Comparison of ENCODE assay signal across 12 mouse cellular contexts in the genomic region with DNA sequence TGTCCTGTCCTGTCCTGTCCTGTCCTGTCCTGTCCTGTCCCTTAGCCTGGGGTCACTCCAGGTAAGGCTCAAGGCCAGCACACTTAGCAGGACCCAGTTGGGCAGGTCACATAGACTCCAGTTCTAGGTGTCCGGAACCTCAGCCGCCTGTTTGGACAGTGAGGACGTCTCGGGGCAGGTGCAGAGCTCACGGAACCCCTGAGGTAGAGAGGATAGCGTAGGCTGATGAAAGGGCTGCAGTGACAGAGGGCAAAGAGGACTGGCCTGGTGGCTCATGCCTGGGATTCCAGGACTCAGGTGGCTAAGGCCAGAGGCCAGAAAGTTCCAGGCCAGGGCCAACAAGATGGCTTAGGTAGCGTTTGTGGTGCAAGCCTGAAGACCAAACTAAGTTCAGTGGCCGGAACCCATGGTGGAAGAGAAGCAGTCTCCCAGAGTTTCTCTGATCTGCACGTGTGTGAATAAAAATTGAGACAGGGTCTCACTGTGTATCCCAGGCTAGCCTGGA. TPM values are rescaled to one million over a fixed set of nuclear protein-coding genes. Genes with fewer than 3 reads are reported as not detected.
DNase-seq lines count a peak whose midpoint lies in the region; ATAC-seq and TF ChIP-seq lines count a peak whose summit lies in the region.
"Had no signal": no experiment of that assay in that cellular context is flagged by ENCODE, and none has a peak within 500 bp of the region (broad histone marks: within the 10 kb centered on the region; RNA-seq: fewer than 3 reads in every experiment).

No protein-coding gene starts in this region.

- no peak overlapping the region for H3K4me3 ChIP-seq in kidney, embryonic 15.5 days (replicated peaks)
- no peak overlapping the region for H3K4me3 ChIP-seq in embryonic fibroblast, embryonic 13.5 days (ENCODE audit: insufficient read depth, low read length)
- H3K4me3 ChIP-seq in liver, embryonic 16.5 days (ENCODE audit: low read depth, low read length): no peak overlapping the region

- no peaks in the 10 kb centered on the region for H3K27me3 ChIP-seq in kidney, embryonic 15.5 days
- H3K27me3 ChIP-seq in liver, embryonic 16.5 days (ENCODE audit: control insufficient read depth, insufficient read depth, low read depth, low read length): no peaks in the 10 kb centered on the region

- H3K36me3 ChIP-seq in kidney, embryonic 15.5 days: no peaks in the 10 kb centered on the region
- no peaks in the 10 kb centered on the region for H3K36me3 ChIP-seq in liver, embryonic 16.5 days (ENCODE audit: control insufficient read depth, insufficient read depth)

- H3K4me1 ChIP-seq in kidney, embryonic 15.5 days: peaks cover 41% of the 10 kb centered on the region
- peaks cover 6% of the 10 kb centered on the region; the same call in 1 of the 2 replicates for H3K4me1 ChIP-seq in embryonic fibroblast, embryonic 13.5 days (ENCODE audit: control insufficient read depth, insufficient read depth, low read length)
- peaks cover 45% of the 10 kb centered on the region for H3K4me1 ChIP-seq in liver, embryonic 16.5 days (ENCODE audit: control insufficient read depth, low read depth, low read length)

- WGBS in kidney, embryonic 15.5 days: 88% methylated on average over 9 of the region's 9 CpGs
- WGBS in liver, embryonic 16.5 days (ENCODE audit: insufficient replicate concordance): 85% methylated on average over 9 of the region's 9 CpGs

- TF ChIP-seq POLR2A in embryonic fibroblast, embryonic 13.5 days (IDR thresholded peaks at IDR 0.05; ENCODE audit: low read depth, low read length): 0 out of 2 replicates have a peak, but pooled peaks have one; percentile 23

- DNase-seq in CD4-positive, CD25-positive, alpha-beta regulatory T cell, adult 2 months (ENCODE audit: low read depth, low spot score): peak; percentile 45
- DNase-seq in kidney, postnatal 25 days: no peak
- no peak for DNase-seq in right cerebral cortex, postnatal 10 days (ENCODE audit: low spot score in 2 of 2)
- DNase-seq in frontal cortex, postnatal 14 days (ENCODE audit: low spot score in 2 of 2): no peak
- DNase-seq: cerebellum, postnatal 10 days; heart, postnatal 10 days; kidney, postnatal 4 days; spleen, adult 18-20 months had no signal

- no peak overlapping the region for H3K4me2 ChIP-seq in kidney, embryonic 15.5 days
- peak overlapping the region; percentile 54; the same call in 1 of the 2 replicates for H3K4me2 ChIP-seq in liver, embryonic 16.5 days (ENCODE audit: low read depth, low read length)

- ATAC-seq in CD4-positive, CD25-positive, alpha-beta regulatory T cell, adult 4 months: no peak
- no peak for ATAC-seq in kidney, embryonic 15.5 days (replicated peaks; ENCODE audit: low FRiP score)
- no peak for ATAC-seq in liver, embryonic 16.5 days (ENCODE audit: low read depth)

- H3K9me3 ChIP-seq in kidney, embryonic 15.5 days (replicated peaks): no peaks in the 10 kb centered on the region
- H3K9me3 ChIP-seq in liver, embryonic 16.5 days (replicated peaks; ENCODE audit: control insufficient read depth, low read length): no peaks in the 10 kb centered on the region

- TF ChIP-seq CTCF in embryonic fibroblast, embryonic 13.5 days (IDR thresholded peaks at IDR 0.05; ENCODE audit: borderline replicate concordance, insufficient read depth, low read length): no peak

- 0 out of 2 replicates have a peak overlapping the region, but pooled peaks have one; percentile 20 for H3K27ac ChIP-seq in kidney, embryonic 15.5 days
- peak overlapping the region; percentile 25; the same call in 1 of the 2 replicates for H3K27ac ChIP-seq in embryonic fibroblast, embryonic 13.5 days (ENCODE audit: insufficient read depth, low read length)
- peak overlapping the region; percentile 60 for H3K27ac ChIP-seq in liver, embryonic 16.5 days (ENCODE audit: low read length)

- H3K9ac ChIP-seq in kidney, embryonic 15.5 days: no peak overlapping the region
- H3K9ac ChIP-seq in liver, embryonic 16.5 days (ENCODE audit: low read depth, low read length): peak overlapping the region; percentile 43

RNA-seq across cellular contexts. Expression of a gene that starts 24.7 kb away (rescaled TPM):
- over 10,000 TPM; 21,144 to 46,167 TPM for polyA plus RNA-seq in CD4-positive, CD25-positive, alpha-beta regulatory T cell, adult 4 months (2017; shearing (Covaris generic))
- polyA plus RNA-seq in kidney, embryonic 15.5 days (2015; fragmentation: Nextera tagmentation; extraction: Ambion mirVana): 14,718 and 15,443 TPM in 2 replicates
- 7,994 and 9,776 TPM in 2 replicates for polyA plus RNA-seq in embryonic fibroblast, embryonic 13.5 days (2011; ENCODE audit: insufficient read length, low read depth, missing spikeins)
- polyA plus RNA-seq in liver, embryonic 16.5 days (2015; fragmentation: Nextera tagmentation; extraction: Ambion mirVana): 6,197 and 6,568 TPM in 2 replicates

RNA-seq across cellular contexts. Expression of a gene that starts 28.9 kb away (rescaled TPM):
- polyA plus RNA-seq in CD4-positive, CD25-positive, alpha-beta regulatory T cell, adult 4 months (2017; shearing (Covaris generic)): under 1 TPM; 0.36 to 0.58 TPM
- 320 and 348 TPM in 2 replicates for polyA plus RNA-seq in kidney, embryonic 15.5 days (2015; fragmentation: Nextera tagmentation; extraction: Ambion mirVana)
- 323 and 406 TPM in 2 replicates for polyA plus RNA-seq in embryonic fibroblast, embryonic 13.5 days (2011; ENCODE audit: insufficient read length, low read depth, missing spikeins)
- 19.6 and 20.4 TPM in 2 replicates for polyA plus RNA-seq in liver, embryonic 16.5 days (2015; fragmentation: Nextera tagmentation; extraction: Ambion mirVana)

RNA-seq across cellular contexts. Expression of a gene that starts 36.1 kb away (rescaled TPM):
- polyA plus RNA-seq in CD4-positive, CD25-positive, alpha-beta regulatory T cell, adult 4 months (2017; shearing (Covaris generic)): 1 to 10 TPM; 3.9 to 8.6 TPM
- polyA plus RNA-seq in kidney, embryonic 15.5 days (2015; fragmentation: Nextera tagmentation; extraction: Ambion mirVana): 16.7 and 17.8 TPM in 2 replicates
- 8.7 and 8.8 TPM in 2 replicates for polyA plus RNA-seq in embryonic fibroblast, embryonic 13.5 days (2011; ENCODE audit: insufficient read length, low read depth, missing spikeins)
- polyA plus RNA-seq in liver, embryonic 16.5 days (2015; fragmentation: Nextera tagmentation; extraction: Ambion mirVana): 2.7 TPM in 2 replicates

Comparison
In these comparisons a context has a peak if more than half of its experiments do, and no peak if none do; other contexts are left out.
1. RNA of a gene that starts 28.9 kb away (polyA plus RNA-seq): 320 to 348 TPM in kidney, embryonic 15.5 days and 323 to 406 TPM in embryonic fibroblast, embryonic 13.5 days; 19.6 to 20.4 TPM in liver, embryonic 16.5 days and 0.36 to 0.58 TPM in CD4-positive, CD25-positive, alpha-beta regulatory T cell, adult 4 months; every median in the first group is over 10 times any median in the second.
2. Peak in every context shown above with its lines, with median percentiles within 50 percentile points of each other: H3K27ac ChIP-seq.